ENCODE assay signal across 19 mouse cellular contexts in the genomic region with DNA sequence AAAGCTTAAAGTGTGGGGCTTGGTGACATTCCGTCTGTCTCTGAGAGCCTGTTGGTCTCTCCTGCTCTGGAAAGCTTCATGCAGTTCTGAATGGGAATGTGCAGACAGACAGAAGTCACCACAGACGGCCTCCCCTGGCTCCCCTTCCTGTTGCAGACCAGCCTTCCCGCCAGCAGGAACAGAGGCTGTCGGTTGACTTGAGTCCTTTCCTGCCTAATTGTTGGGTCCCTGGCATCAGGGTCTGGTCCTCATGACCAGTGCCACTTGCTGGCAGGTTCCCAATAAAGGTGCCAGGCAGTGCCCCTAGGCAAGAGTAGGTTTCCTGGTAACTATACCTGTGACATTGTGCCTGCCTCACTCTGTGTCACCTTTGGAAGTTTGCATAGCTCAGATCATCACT. TPM values are rescaled to one million over a fixed set of nuclear protein-coding genes. Genes with fewer than 3 reads are reported as not detected.
"Had no signal": no experiment of that assay in that cellular context is flagged by ENCODE, and none has a peak within 500 bp of the region (broad histone marks: within the 10 kb centered on the region; RNA-seq: fewer than 3 reads in every experiment).

No protein-coding gene starts in this region.

- H3K4me1 ChIP-seq: kidney, embryonic 15.5 days; limb, embryonic 15.5 days; liver, embryonic 12.5 days; midbrain, embryonic 10.5 days; neural tube, embryonic 15.5 days had no signal

- DNase-seq: kidney, postnatal 14 days; layer of hippocampus, adult 9-11 months; layer of hippocampus, postnatal 36 days; lung, embryonic 14.5 days; lung, postnatal 10 days; lung, postnatal 4 days; midbrain, embryonic 14.5 days; right cerebral cortex, postnatal 25 days; thymus, postnatal 36 days had no signal

- H3K27me3 ChIP-seq: kidney, embryonic 15.5 days; limb, embryonic 15.5 days; liver, embryonic 12.5 days; neural tube, embryonic 15.5 days had no signal

- H3K9me3 ChIP-seq: kidney, embryonic 15.5 days; limb, embryonic 15.5 days; liver, embryonic 12.5 days; midbrain, embryonic 10.5 days; neural tube, embryonic 15.5 days had no signal

- H3K9ac ChIP-seq: kidney, embryonic 15.5 days; limb, embryonic 15.5 days; liver, embryonic 12.5 days; lung, embryonic 14.5 days; neural tube, embryonic 15.5 days had no signal

- H3K27ac ChIP-seq: kidney, embryonic 15.5 days; limb, embryonic 15.5 days; liver, embryonic 12.5 days; midbrain, embryonic 10.5 days; neural tube, embryonic 15.5 days had no signal

- H3K4me2 ChIP-seq: kidney, embryonic 15.5 days; limb, embryonic 15.5 days; liver, embryonic 12.5 days; lung, embryonic 14.5 days; neural tube, embryonic 15.5 days had no signal

- ATAC-seq: liver, embryonic 12.5 days had no signal

- H3K4me3 ChIP-seq: kidney, embryonic 15.5 days; limb, embryonic 15.5 days; liver, embryonic 12.5 days; midbrain, embryonic 10.5 days; myocyte; neural tube, embryonic 15.5 days had no signal

RNA-seq across cellular contexts. Expression of gene Agt, which starts 38.5 kb away (rescaled TPM):
- polyA plus RNA-seq: limb, embryonic 11.5 days; midbrain, embryonic 10.5 days had no signal

RNA-seq across cellular contexts. Expression of gene Capn9, which starts 44.9 kb away (rescaled TPM):
- total RNA-seq: left cerebral cortex, postnatal 10 days; megakaryocyte, adult 5-6 weeks had no signal
- polyA plus RNA-seq: limb, embryonic 11.5 days; midbrain, embryonic 10.5 days; neural tube, embryonic 11.5 days had no signal
